Mouse (Mus musculus): ENCODE data around the gene Rras.
"Not testable (repeated sequence)": the region's sequence is repeated elsewhere in the genome, so short reads cannot be mapped to it uniquely, and the experiment has no call there.

The Rras gene

GRCm38 (mm10) chr7:44999753-45000152, 18.0 kb upstream of the Rras start:
- DNase-seq (ENCODE audit: low read depth, low spot score): no peak

GRCm38 (mm10) chr7:45000539-45001114, 17.1 kb upstream of the Rras start:
- DNase-seq (ENCODE audit: low read depth, low spot score): no peak

GRCm38 (mm10) chr7:45002440-45002839, 15.3 kb upstream of the Rras start:
- DNase-seq (ENCODE audit: low read depth, low spot score): peak; percentile 42

- no peak for DNase-seq (ENCODE audit: low read depth, low spot score)
Measured at GRCm38 (mm10) chr7:45004546-45004945, 13.2 kb upstream of the Rras start.

GRCm38 (mm10) chr7:45005321-45005992, 12.3 kb upstream of the Rras start:
- no peak for DNase-seq (ENCODE audit: low read depth, low spot score)

- DNase-seq (ENCODE audit: low read depth, low spot score): no peak
Measured at GRCm38 (mm10) chr7:45006503-45006902, 11.3 kb upstream of the Rras start.

- DNase-seq (ENCODE audit: low read depth, low spot score): no peak
Measured at GRCm38 (mm10) chr7:45007141-45007540, 10.6 kb upstream of the Rras start.

GRCm38 (mm10) chr7:45007846-45008245, 9.9 kb upstream of the Rras start:
- DNase-seq (ENCODE audit: low read depth, low spot score): no peak

GRCm38 (mm10) chr7:45008411-45008810, 9.3 kb upstream of the Rras start:
- no peak for DNase-seq (ENCODE audit: low read depth, low spot score)

- no peak for DNase-seq (ENCODE audit: low read depth, low spot score)
Measured at GRCm38 (mm10) chr7:45012011-45012410, 5.8 kb upstream of the Rras start.

- DNase-seq (ENCODE audit: low read depth, low spot score): no peak
Measured at GRCm38 (mm10) chr7:45012824-45013223, 4.9 kb upstream of the Rras start.

- no peak for DNase-seq (ENCODE audit: low read depth, low spot score)
Measured at GRCm38 (mm10) chr7:45013366-45014095, 4.2 kb upstream of the Rras start.

- no peak for DNase-seq (ENCODE audit: low read depth, low spot score)
Measured at GRCm38 (mm10) chr7:45014096-45014451, 3.7 kb upstream of the Rras start.

- DNase-seq (ENCODE audit: low read depth, low spot score): no peak
Measured at GRCm38 (mm10) chr7:45015344-45015956, 2.3 kb upstream of the Rras start.

- DNase-seq (ENCODE audit: low read depth, low spot score): peak; percentile 98
Measured at GRCm38 (mm10) chr7:45015957-45016612, 1.7 kb upstream of the Rras start, which contains the start of gene Scaf1. Scaf1 (minus strand) TSS chr7:45016363.

- no peak for DNase-seq (ENCODE audit: low read depth, low spot score)
Measured at GRCm38 (mm10) chr7:45016761-45017160, 1.0 kb upstream of the Rras start.

GRCm38 (mm10) chr7:45019031-45019571, 1.3 kb downstream of the Rras start:
- DNase-seq (ENCODE audit: low read depth, low spot score): peak; percentile 95

- DNase-seq (ENCODE audit: low read depth, low spot score): no peak
Measured at GRCm38 (mm10) chr7:45020225-45020624, 2.5 kb downstream of the Rras start.

GRCm38 (mm10) chr7:45023711-45024110, 6.0 kb downstream of the Rras start:
- DNase-seq (ENCODE audit: low read depth, low spot score): not testable (repeated sequence)

- DNase-seq (ENCODE audit: low read depth, low spot score): no peak
Measured at GRCm38 (mm10) chr7:45024281-45025248, 6.8 kb downstream of the Rras start.

Data from 3T3-L1 (cell line).